Mouse (Mus musculus) neural tube, embryonic 14.5 days (tissue): ENCODE measurements around the gene Pank2. TPM values are rescaled to one million over a fixed set of nuclear protein-coding genes. Genes with fewer than 3 reads are reported as not detected.
"Not testable (repeated sequence)": the region's sequence is repeated elsewhere in the genome, so short reads cannot be mapped to it uniquely, and the experiment has no call there.

Experiments used
- ATAC-seq: fragments of 200-750 bp; cut with Nextera tagmentation; 2 replicates; pipeline ENCODE4 v1.8.0; 2017; ENCODE audit warnings: low read depth, mild to moderate bottlenecking, moderate TSS enrichment, moderate library complexity
- H3K27ac ChIP-seq: fragments of 300-500 bp; sonication (generic); 2 replicates; pipeline ENCODE4 v1.5.1; 2014; ENCODE audit warnings: low read depth, mild to moderate bottlenecking, control low read depth, low read length, moderate library complexity, mixed read lengths
- H3K27me3 ChIP-seq: fragments of 300-500 bp; sonication (generic); 2 replicates; pipeline ENCODE4 v1.6.1; 2014; ENCODE audit warnings: low read length; ENCODE audit not compliant: control insufficient read depth, insufficient read depth
- H3K36me3 ChIP-seq: fragments of 300-500 bp; sonication (generic); 2 replicates; pipeline ENCODE4 v1.6.1; 2014; ENCODE audit warnings: low read length, mixed read lengths; ENCODE audit not compliant: control insufficient read depth, insufficient read depth
- H3K4me1 ChIP-seq: fragments of 300-500 bp; sonication (generic); 2 replicates; pipeline ENCODE4 v1.6.1; 2014; ENCODE audit warnings: low read length; ENCODE audit not compliant: control insufficient read depth, insufficient read depth
- H3K4me2 ChIP-seq: fragments of 300-500 bp; sonication (generic); 2 replicates; pipeline ENCODE4 v1.6.1; 2014; ENCODE audit warnings: mild to moderate bottlenecking, low read depth, low read length, control low read depth
- H3K4me3 ChIP-seq: fragments of 300-500 bp; sonication (generic); 2 replicates; pipeline ENCODE4 v1.5.1; 2014; ENCODE audit warnings: low read depth, low read length, control low read depth, mixed read lengths
- H3K9ac ChIP-seq: fragments of 300-500 bp; sonication (generic); replicated peaks from 2 replicates; pipeline ENCODE4 v1.6.1; 2014; ENCODE audit warnings: low read depth, mild to moderate bottlenecking, control low read depth, low read length, mixed read lengths
- H3K9me3 ChIP-seq: fragments of 300-500 bp; sonication (generic); 2 replicates; pipeline ENCODE4 v1.6.1; 2016; ENCODE audit warnings: low read length; ENCODE audit not compliant: control insufficient read depth
- WGBS: fragments of 180-500 bp; shearing (Covaris S2); extraction: QIAGEN DNeasy Blood & Tissue Kit; methylation state at CpG from one replicate; pipeline ENCODE4 v1.1.7; 2014; 5-methylcytosine and 5-hydroxymethylcytosine counted together
- polyA plus RNA-seq: library from polyadenylated mRNA; unstranded; fragments of >200 nt; fragmentation: Nextera tagmentation; extraction: Ambion mirVana; gene quantifications from 2 replicates; pipeline ENCODE4 v1.2.1, GENCODE M21; 2014

Pank2 gene
- polyA plus RNA-seq, 1 experiment from 2014 or later, result 28.7 TPM

DNA sequence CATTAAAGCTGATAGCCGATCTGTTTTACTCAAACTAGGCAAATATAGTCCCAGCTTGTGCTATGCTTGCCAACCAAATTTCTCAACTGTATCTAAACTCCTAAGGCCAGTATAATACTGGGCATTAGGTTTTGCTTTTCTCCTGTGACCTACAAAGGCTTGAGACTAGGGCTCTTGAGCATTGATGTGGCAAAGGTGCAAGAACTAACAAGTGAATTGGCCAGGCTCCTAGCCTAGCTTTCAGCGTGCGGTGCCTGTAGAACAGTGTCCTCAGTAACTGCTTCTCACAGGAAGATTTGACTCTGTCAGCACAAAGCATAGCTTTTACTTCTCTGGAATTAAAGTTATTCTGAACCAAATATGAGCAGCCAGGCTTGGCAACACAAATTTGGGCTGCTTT is 13.2 kb downstream of the Pank2 start:
- H3K4me3 ChIP-seq, result no peak overlapping the region
- WGBS, result 95% methylated on average over 3 of the region's 3 CpGs
- H3K27ac ChIP-seq, result no peak overlapping the region
- H3K4me1 ChIP-seq, result no peaks in the 10 kb centered on the region
- H3K36me3 ChIP-seq, result peaks cover 36% of the 10 kb centered on the region
- no peaks in the 10 kb centered on the region for H3K27me3 ChIP-seq
- no peak overlapping the region for H3K4me2 ChIP-seq
- no peak for ATAC-seq
- H3K9ac ChIP-seq, result no peak overlapping the region
- no peaks in the 10 kb centered on the region for H3K9me3 ChIP-seq

DNA sequence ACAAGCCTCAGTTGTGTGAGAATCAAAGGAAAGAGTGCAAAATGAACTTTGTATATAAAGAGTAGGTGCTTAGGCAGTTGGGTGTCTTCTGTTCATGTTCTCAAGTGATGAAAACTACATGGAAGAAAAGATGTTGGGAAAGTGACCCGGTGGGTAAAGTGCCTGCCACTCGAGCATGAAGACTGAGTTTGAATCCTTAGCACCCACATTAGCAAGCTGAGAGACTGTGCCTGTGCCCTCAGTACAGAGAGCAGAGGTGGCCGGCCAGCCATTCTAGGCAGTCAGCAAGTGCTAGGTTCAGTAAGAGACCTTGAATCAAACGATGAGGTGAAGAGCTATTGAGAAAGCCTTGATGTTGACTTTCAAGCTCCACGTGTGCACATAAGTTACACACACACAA is 14.4 kb downstream of the Pank2 start:
- no peak for ATAC-seq
- Histone ChIP-seq H3K36me3 (peaks cover 36% of the 10 kb centered on the region), H3K27ac (no peak overlapping the region), H3K9ac (no peak overlapping the region), H3K9me3 (no peaks in the 10 kb centered on the region), H3K4me3 (no peak overlapping the region), H3K4me1 (no peaks in the 10 kb centered on the region), H3K27me3 (no peaks in the 10 kb centered on the region), H3K4me2 (no peak overlapping the region)
- WGBS, result 96% methylated on average over 5 of the region's 5 CpGs

DNA sequence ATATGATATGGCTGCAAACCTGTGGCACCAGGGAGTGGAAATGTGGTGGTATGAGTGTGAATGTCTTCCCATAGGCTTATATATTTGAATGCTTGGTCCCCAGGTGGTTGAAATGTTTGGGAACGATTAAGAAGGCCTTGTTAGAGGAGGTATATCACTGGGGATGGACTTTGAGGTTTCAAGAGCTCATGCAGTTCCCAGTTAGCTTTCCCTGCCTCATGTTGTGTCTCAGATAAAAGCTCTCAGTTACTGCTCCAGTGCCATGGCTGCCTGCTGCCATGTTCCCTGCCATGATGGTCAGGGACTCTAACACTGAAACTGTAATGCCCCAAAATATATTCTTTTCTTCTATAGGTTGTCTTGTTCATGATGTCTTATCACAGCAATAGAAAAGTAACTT is 19.3 kb downstream of the Pank2 start:
- H3K9me3 ChIP-seq, result no peaks in the 10 kb centered on the region
- no peak overlapping the region for H3K9ac ChIP-seq
- no peak overlapping the region for H3K27ac ChIP-seq
- peaks cover 24% of the 10 kb centered on the region for H3K36me3 ChIP-seq
- no peaks in the 10 kb centered on the region for H3K27me3 ChIP-seq
- H3K4me1 ChIP-seq, result no peaks in the 10 kb centered on the region
- H3K4me3 ChIP-seq, result no peak overlapping the region
- H3K4me2 ChIP-seq, result no peak overlapping the region
- WGBS, result 86% methylated on average over 1 of the region's 1 CpGs
- no peak for ATAC-seq

DNA sequence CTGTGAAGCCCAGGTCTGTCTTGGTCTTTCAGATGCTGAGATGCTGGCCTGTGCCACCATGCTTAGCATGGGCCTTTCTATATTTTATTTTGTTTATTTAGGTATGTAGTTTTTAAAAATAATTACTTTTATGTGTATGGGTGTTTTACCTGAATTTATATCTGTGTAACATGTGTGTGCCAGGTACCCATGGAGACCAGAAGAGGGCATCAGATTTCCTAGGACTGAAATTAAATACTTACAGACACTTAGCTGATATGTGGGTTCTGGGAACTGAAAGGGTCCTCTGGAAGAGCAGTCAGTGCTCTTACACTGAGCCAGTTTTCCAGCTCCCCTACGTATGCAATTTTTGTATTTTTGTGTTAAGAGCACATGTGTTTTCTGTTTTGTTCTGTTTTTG is 24.0 kb downstream of the Pank2 start:
- Histone ChIP-seq H3K27ac (no peak overlapping the region), H3K9me3 (no peaks in the 10 kb centered on the region), H3K36me3 (peaks cover 21% of the 10 kb centered on the region), H3K4me2 (no peak overlapping the region), H3K9ac (no peak overlapping the region), H3K27me3 (no peaks in the 10 kb centered on the region), H3K4me1 (no peaks in the 10 kb centered on the region), H3K4me3 (no peak overlapping the region)
- no peak for ATAC-seq
- 91% methylated on average over 1 of the region's 1 CpGs for WGBS

DNA sequence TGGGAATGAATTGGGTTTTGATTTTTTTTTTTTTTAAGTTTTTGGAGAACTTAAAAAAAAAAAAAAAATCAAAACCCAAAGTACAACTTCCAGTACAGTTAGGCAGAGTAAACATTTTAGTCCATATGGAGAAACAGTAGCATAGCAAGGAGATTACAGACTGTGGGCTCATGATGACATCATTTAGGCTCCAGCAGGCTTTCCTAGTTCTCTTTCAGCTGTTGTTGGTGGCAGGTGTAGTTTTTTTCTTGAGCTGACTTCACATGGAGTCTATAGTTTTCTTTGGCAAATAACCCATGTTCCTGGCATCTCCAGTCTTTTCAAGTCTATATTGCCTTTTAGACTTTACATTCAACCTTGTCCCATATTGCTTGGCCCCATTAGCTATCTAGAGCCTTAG is 28.4 kb downstream of the Pank2 start:
- Histone ChIP-seq H3K4me2 (no peak overlapping the region), H3K27ac (no peak overlapping the region), H3K9me3 (no peaks in the 10 kb centered on the region), H3K9ac (no peak overlapping the region), H3K36me3 (peaks cover 23% of the 10 kb centered on the region; the same call in 1 of the 2 replicates), H3K4me1 (no peaks in the 10 kb centered on the region), H3K4me3 (no peak overlapping the region), H3K27me3 (no peaks in the 10 kb centered on the region)
- no peak for ATAC-seq

DNA sequence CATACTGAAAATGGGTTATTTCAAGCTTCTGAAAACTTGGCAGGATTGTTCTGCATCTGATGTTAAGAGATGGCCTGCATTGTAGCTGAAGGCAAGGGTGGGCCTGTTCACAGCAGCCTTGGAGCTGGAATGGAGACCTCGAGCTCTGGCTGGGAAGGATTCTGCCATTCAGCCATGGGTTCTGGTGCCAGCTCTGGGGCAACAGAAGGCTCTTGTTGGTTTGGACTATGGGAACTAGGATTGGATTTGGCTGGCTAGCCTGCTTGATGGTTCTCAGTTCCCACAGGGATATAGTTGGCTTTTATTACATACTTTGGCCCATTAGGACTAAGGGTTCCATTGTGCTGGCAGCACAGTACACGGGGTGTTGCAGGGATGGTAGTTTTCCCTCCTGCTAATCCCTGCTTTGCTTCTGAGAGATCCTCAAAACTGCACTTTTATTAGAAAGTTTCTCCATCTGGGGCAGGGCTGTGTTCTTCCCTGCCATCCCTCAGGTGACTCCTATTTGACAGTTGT is 34.5 kb downstream of the Pank2 start:
- no peak overlapping the region for H3K4me3 ChIP-seq
- H3K27me3 ChIP-seq, result no peaks in the 10 kb centered on the region
- H3K36me3 ChIP-seq, result peaks cover 35% of the 10 kb centered on the region
- ATAC-seq, result no peak
- no peak overlapping the region for H3K27ac ChIP-seq
- no peaks in the 10 kb centered on the region for H3K4me1 ChIP-seq
- no peak overlapping the region for H3K4me2 ChIP-seq
- 82% methylated on average over 2 of the region's 2 CpGs for WGBS
- no peaks in the 10 kb centered on the region for H3K9me3 ChIP-seq
- H3K9ac ChIP-seq, result no peak overlapping the region

DNA sequence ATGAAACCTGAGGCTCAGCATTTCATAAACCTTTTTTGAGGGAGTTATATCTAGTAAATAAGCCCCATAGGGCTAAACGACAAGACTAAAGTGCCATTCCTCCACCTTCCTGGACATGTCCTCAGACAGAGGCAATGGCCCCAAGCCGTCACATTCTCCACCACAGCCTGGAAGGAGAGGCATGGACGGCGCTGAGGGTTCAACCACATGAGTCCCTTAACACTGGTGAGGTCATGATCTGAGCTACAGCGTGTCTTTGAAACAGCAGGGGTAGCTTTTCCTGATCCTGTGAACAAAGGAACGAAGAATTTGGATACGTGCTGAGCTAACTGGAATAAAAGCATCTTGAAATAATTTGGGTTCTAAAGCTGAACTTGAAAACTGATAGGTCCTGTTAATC is 36.4 kb downstream of the Pank2 start:
- 71% methylated on average over 7 of the region's 7 CpGs for WGBS
- H3K27ac ChIP-seq, H3K9me3 ChIP-seq, H3K4me2 ChIP-seq, H3K4me3 ChIP-seq, H3K9ac ChIP-seq, H3K27me3 ChIP-seq, H3K4me1 ChIP-seq: not testable (repeated sequence)
- peak; percentile 54; the same call in 1 of the 2 replicates for ATAC-seq
- H3K36me3 ChIP-seq, result peaks cover 45% of the 10 kb centered on the region

DNA sequence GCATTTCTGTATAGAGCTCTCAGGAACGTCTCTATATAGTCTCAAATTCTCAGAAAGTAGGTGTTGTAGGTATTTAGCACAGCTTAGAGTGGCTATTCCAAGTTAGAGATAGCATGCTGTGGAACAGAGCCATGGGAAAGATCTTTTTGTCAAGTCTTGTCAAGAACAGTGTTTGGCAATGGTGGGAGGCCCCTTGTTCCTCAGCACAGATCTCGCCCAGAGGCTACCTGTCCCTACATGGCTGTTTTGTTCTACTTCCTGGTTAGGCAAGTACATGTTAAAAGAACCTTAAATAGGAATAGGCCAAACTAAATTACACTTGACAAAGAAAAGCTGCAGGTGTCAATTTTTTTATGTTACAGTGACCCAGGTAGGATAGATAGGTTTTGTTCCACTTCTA is 38.2 kb downstream of the Pank2 start:
- Histone ChIP-seq H3K27me3 (no peaks in the 10 kb centered on the region), H3K4me1 (no peaks in the 10 kb centered on the region), H3K4me2 (no peak overlapping the region), H3K9me3 (no peaks in the 10 kb centered on the region), H3K27ac (no peak overlapping the region), H3K4me3 (no peak overlapping the region), H3K36me3 (peaks cover 47% of the 10 kb centered on the region), H3K9ac (no peak overlapping the region)
- no peak for ATAC-seq
- WGBS, result 90% methylated on average over 2 of the region's 2 CpGs

DNA sequence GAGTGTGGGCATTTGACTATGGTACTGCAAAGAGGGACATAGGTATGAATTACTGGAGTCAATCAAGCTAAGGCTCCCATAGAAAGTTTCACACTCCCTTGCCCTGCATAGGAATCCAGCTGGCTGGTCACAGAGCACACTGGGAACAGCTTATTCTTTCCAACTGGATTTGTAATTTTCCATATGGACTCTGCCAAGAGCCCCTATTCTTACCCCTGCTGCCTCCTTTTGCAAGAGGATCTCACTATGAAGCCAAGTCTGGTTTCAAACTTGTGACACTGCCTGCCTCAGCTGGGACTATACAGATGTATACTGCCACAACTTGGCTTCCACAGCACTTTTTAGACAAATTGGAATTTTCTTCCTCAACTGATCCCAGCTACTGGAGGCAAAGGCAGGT is 39.3 kb downstream of the Pank2 start:
- no peak overlapping the region for H3K4me3 ChIP-seq
- no peaks in the 10 kb centered on the region for H3K9me3 ChIP-seq
- no peaks in the 10 kb centered on the region for H3K27me3 ChIP-seq
- no peak overlapping the region for H3K27ac ChIP-seq
- peaks cover 43% of the 10 kb centered on the region for H3K36me3 ChIP-seq
- ATAC-seq, result no peak
- no peak overlapping the region for H3K4me2 ChIP-seq
- no peaks in the 10 kb centered on the region for H3K4me1 ChIP-seq
- H3K9ac ChIP-seq, result no peak overlapping the region

DNA sequence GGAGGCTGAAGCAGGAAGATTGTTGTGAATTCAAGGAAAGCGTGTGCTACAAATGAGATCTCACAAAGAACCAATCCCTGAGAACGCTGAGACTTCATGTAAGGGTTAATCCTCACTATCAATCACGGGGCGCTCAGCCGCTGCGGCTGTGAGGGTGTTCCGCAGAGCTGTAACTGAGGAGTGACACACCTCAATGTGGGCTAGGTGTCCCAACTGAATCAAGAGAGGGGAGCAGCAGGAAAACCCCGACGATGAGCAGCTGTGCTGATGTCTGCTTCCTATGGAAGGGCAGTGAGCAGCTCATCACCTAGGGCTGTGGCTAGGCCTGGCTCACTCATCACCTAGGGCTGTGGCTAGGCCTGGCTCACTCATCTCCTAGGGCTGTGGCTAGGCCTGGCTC is 42.2 kb downstream of the Pank2 start:
- no peak overlapping the region for H3K27ac ChIP-seq
- no peaks in the 10 kb centered on the region for H3K27me3 ChIP-seq
- no peaks in the 10 kb centered on the region for H3K9me3 ChIP-seq
- ATAC-seq, result no peak
- peaks cover 23% of the 10 kb centered on the region for H3K36me3 ChIP-seq
- 79% methylated on average over 9 of the region's 9 CpGs for WGBS
- no peak overlapping the region for H3K9ac ChIP-seq
- no peak overlapping the region for H3K4me3 ChIP-seq
- H3K4me1 ChIP-seq, result no peaks in the 10 kb centered on the region
- H3K4me2 ChIP-seq, result no peak overlapping the region
